Mouse (Mus musculus) midbrain, embryonic 11.5 days (tissue): Measurements from ENCODE around the gene Exoc3l4. TPM values are rescaled to one million over a fixed set of nuclear protein-coding genes. Genes with fewer than 3 reads are reported as not detected.

Experiments
- ATAC-seq: fragments of 200-750 bp; cut with Nextera tagmentation; 2 replicates; pipeline ENCODE4 v1.8.0; 2017; ENCODE audit warnings: moderate TSS enrichment, moderate library complexity; ENCODE audit not compliant: low FRiP score
- DNase-seq: peaks from one replicate; pipeline ENCODE4 v3.0.0; 2015; ENCODE audit warnings: low spot score; ENCODE audit errors: missing footprints
- H3K27ac ChIP-seq: fragments of 300-500 bp; sonication (generic); 2 replicates; pipeline ENCODE4 v1.5.1; 2014; ENCODE audit warnings: low read depth, low read length
- H3K27me3 ChIP-seq: fragments of 300-500 bp; sonication (generic); 2 replicates; pipeline ENCODE4 v1.6.1; 2014; ENCODE audit warnings: mild to moderate bottlenecking, low read length, moderate library complexity, mixed read lengths; ENCODE audit not compliant: control insufficient read depth, insufficient read depth
- H3K36me3 ChIP-seq: fragments of 300-500 bp; sonication (generic); 2 replicates; pipeline ENCODE4 v1.6.1; 2014; ENCODE audit warnings: mild to moderate bottlenecking, low read length, moderate library complexity, mixed read lengths; ENCODE audit not compliant: control insufficient read depth, insufficient read depth
- H3K4me1 ChIP-seq: fragments of 300-500 bp; sonication (generic); 2 replicates; pipeline ENCODE4 v1.6.1; 2014; ENCODE audit warnings: low read length; ENCODE audit not compliant: control insufficient read depth, insufficient read depth
- H3K4me2 ChIP-seq: fragments of 300-500 bp; sonication (generic); 2 replicates; pipeline ENCODE4 v1.6.1; 2014; ENCODE audit warnings: mild to moderate bottlenecking, moderate library complexity
- H3K4me3 ChIP-seq: fragments of 300-500 bp; sonication (generic); 2 replicates; pipeline ENCODE4 v1.5.1; 2014; ENCODE audit warnings: low read depth, low read length
- H3K9ac ChIP-seq: fragments of 300-500 bp; sonication (generic); 2 replicates; pipeline ENCODE4 v1.6.1; 2014; ENCODE audit warnings: low read length
- H3K9me3 ChIP-seq: fragments of 300-500 bp; sonication (generic); 2 replicates; pipeline ENCODE4 v1.6.1; 2016; ENCODE audit warnings: low read length; ENCODE audit not compliant: control insufficient read depth
- WGBS: fragments of 180-500 bp; shearing (Covaris S2); extraction: QIAGEN DNeasy Blood & Tissue Kit; methylation state at CpG from one replicate; pipeline ENCODE4 v1.1.7; 2014; 5-methylcytosine and 5-hydroxymethylcytosine counted together
- polyA plus RNA-seq: library from polyadenylated mRNA; unstranded; fragments of >200 nt; fragmentation: Nextera tagmentation; extraction: Ambion mirVana; gene quantifications from 2 replicates; pipeline ENCODE4 v1.2.1, GENCODE M21; 2014

Exoc3l4 gene
- polyA plus RNA-seq, 1 experiment from 2014 or later, result 2.9 TPM

- WGBS, result 93% methylated on average over 3 of the region's 3 CpGs
- no peak for ATAC-seq
- Histone ChIP-seq H3K27ac (no peak overlapping the region), H3K27me3 (peaks cover 9% of the 10 kb centered on the region), H3K36me3 (no peaks in the 10 kb centered on the region), H3K4me1 (no peaks in the 10 kb centered on the region), H3K9ac (no peak overlapping the region), H3K4me3 (no peak overlapping the region), H3K9me3 (no peaks in the 10 kb centered on the region), H3K4me2 (no peak overlapping the region)
- DNase-seq, result no peak
These were observed 19.4 kb downstream of the Exoc3l4 start for GRCm38 (mm10) chr12:111436170-111436569.

GRCm38 (mm10) chr12:111436640-111437039 lies 19.8 kb downstream of the Exoc3l4 start:
- DNase-seq, result no peak
- H3K4me1 ChIP-seq, result no peaks in the 10 kb centered on the region
- no peak overlapping the region for H3K27ac ChIP-seq
- no peak overlapping the region for H3K4me2 ChIP-seq
- H3K36me3 ChIP-seq, result no peaks in the 10 kb centered on the region
- H3K4me3 ChIP-seq, result no peak overlapping the region
- H3K27me3 ChIP-seq, result peaks cover 6% of the 10 kb centered on the region
- H3K9me3 ChIP-seq, result no peaks in the 10 kb centered on the region
- no peak overlapping the region for H3K9ac ChIP-seq
- no peak for ATAC-seq
- 78% methylated on average over 8 of the region's 8 CpGs for WGBS

- H3K27ac ChIP-seq, result no peak overlapping the region
- peaks cover 6% of the 10 kb centered on the region for H3K27me3 ChIP-seq
- no peak overlapping the region for H3K9ac ChIP-seq
- H3K4me3 ChIP-seq, result no peak overlapping the region
- ATAC-seq (no peak), DNase-seq (no peak)
- peaks cover 7% of the 10 kb centered on the region for H3K4me1 ChIP-seq
- WGBS, result 75% methylated on average over 5 of the region's 5 CpGs
- H3K9me3 ChIP-seq, result no peaks in the 10 kb centered on the region
- H3K4me2 ChIP-seq, result no peak overlapping the region
- no peaks in the 10 kb centered on the region for H3K36me3 ChIP-seq
These were observed 20.5 kb downstream of the Exoc3l4 start for GRCm38 (mm10) chr12:111437222-111437900.

- no peak overlapping the region for H3K4me3 ChIP-seq
- no peak overlapping the region for H3K9ac ChIP-seq
- peaks cover 13% of the 10 kb centered on the region for H3K4me1 ChIP-seq
- no peaks in the 10 kb centered on the region for H3K9me3 ChIP-seq
- H3K27me3 ChIP-seq, result peaks cover 21% of the 10 kb centered on the region
- DNase-seq (no peak), ATAC-seq (no peak)
- no peak overlapping the region for H3K27ac ChIP-seq
- H3K36me3 ChIP-seq, result no peaks in the 10 kb centered on the region
- WGBS, result 87% methylated on average over 6 of the region's 6 CpGs
- H3K4me2 ChIP-seq, result no peak overlapping the region
These were observed 22.0 kb downstream of the Exoc3l4 start for GRCm38 (mm10) chr12:111438850-111439249.

- Histone ChIP-seq H3K4me1 (peaks cover 16% of the 10 kb centered on the region), H3K27me3 (peaks cover 41% of the 10 kb centered on the region), H3K9me3 (no peaks in the 10 kb centered on the region), H3K9ac (no peak overlapping the region), H3K36me3 (no peaks in the 10 kb centered on the region), H3K4me2 (no peak overlapping the region), H3K4me3 (no peak overlapping the region), H3K27ac (no peak overlapping the region)
- DNase-seq, result no peak
- no peak for ATAC-seq
- WGBS, result 88% methylated on average over 9 of the region's 9 CpGs
These were observed 24.0 kb downstream of the Exoc3l4 start for GRCm38 (mm10) chr12:111440701-111441373.

- no peak for ATAC-seq
- H3K36me3 ChIP-seq, result no peaks in the 10 kb centered on the region
- WGBS, result 52% methylated on average over 3 of the region's 3 CpGs
These were observed 24.7 kb downstream of the Exoc3l4 start for GRCm38 (mm10) chr12:111441523-111441922.

GRCm38 (mm10) chr12:111442309-111443010 lies 25.6 kb downstream of the Exoc3l4 start, which contains the start of gene Tnfaip2:
TSS of gene Tnfaip2 (plus strand) at chr12:111442469.
- ATAC-seq (peak; percentile 93), DNase-seq (peak; percentile 97)
- under 1% methylated on average over 48 of the region's 48 CpGs for WGBS
- Histone ChIP-seq H3K4me3 (peak within 1 kb of the TSS; percentile 36), H3K9ac (peak within 1 kb of the TSS; percentile 45), H3K27ac (no peak within 1 kb of the TSS), H3K9me3 (no peaks in the 10 kb centered on the region), H3K4me2 (peak within 1 kb of the TSS; percentile 85), H3K27me3 (peaks cover 57% of the 10 kb centered on the region), H3K4me1 (peaks cover 16% of the 10 kb centered on the region), H3K36me3 (no peaks in the 10 kb centered on the region)

More at GRCm38 (mm10) chr12:111441523-111441922, 24.7 kb downstream of the Exoc3l4 start:
- Histone ChIP-seq H3K27me3 (peaks cover 48% of the 10 kb centered on the region), H3K4me2 (no peak overlapping the region), H3K27ac (no peak overlapping the region), H3K4me1 (peaks cover 16% of the 10 kb centered on the region), H3K9ac (no peak overlapping the region), H3K9me3 (no peaks in the 10 kb centered on the region), H3K4me3 (no peak overlapping the region)
- no peak for DNase-seq

GRCm38 (mm10) chr12:111443011-111443870 lies 26.4 kb downstream of the Exoc3l4 start:
- Histone ChIP-seq H3K4me2 (peak overlapping the region; percentile 85), H3K4me1 (peaks cover 20% of the 10 kb centered on the region), H3K9ac (peak overlapping the region; percentile 45), H3K9me3 (no peaks in the 10 kb centered on the region), H3K27ac (no peak overlapping the region), H3K4me3 (peak overlapping the region; percentile 36), H3K27me3 (peaks cover 65% of the 10 kb centered on the region), H3K36me3 (no peaks in the 10 kb centered on the region)
- no peak for ATAC-seq
- 10% methylated on average over 15 of the region's 15 CpGs for WGBS
- DNase-seq, result peak; percentile 89
